In the genomic region with DNA sequence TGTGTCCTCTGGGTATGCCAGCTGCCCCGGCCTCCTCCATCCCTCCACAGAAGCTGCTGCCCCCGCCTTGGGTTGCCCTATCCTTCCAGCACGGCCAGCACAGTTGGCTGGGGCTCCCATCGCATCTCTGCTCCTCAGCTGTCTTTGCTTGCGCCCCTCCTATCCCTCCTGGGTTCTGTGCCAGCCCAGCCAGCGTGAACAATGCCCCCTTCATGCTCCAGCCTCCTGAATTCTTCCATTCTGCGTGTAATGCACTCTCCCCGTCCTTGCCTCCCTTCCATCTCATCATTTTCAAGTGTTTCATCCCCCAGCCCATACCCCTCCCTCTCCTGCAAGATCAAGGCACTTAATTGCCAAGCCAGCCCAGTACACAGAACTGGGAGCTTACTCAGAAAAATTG, we compare ENCODE assay signal across 8 mouse cellular contexts.
DNase-seq lines count a peak whose midpoint lies in the region; ATAC-seq lines count a peak whose summit lies in the region.
"Had no signal": no experiment of that assay in that cellular context is flagged by ENCODE, and none has a peak within 500 bp of the region (broad histone marks: within the 10 kb centered on the region; RNA-seq: fewer than 3 reads in every experiment).

No protein-coding gene starts in this region.

- H3K9ac ChIP-seq in hindbrain, embryonic 16.5 days (ENCODE audit: low read depth, low read length), result no peak overlapping the region
- no peak overlapping the region; the same call in 1 of the 2 replicates for H3K9ac ChIP-seq in midbrain, embryonic 16.5 days (ENCODE audit: low read depth, low read length)
- H3K9ac ChIP-seq: limb, embryonic 13.5 days had no signal

- no peak overlapping the region for H3K4me3 ChIP-seq in hindbrain, embryonic 16.5 days (ENCODE audit: low read length)
- no peak overlapping the region for H3K4me3 ChIP-seq in midbrain, embryonic 16.5 days (ENCODE audit: low read depth, low read length)
- H3K4me3 ChIP-seq: limb, embryonic 13.5 days had no signal

- H3K4me2 ChIP-seq in hindbrain, embryonic 16.5 days (ENCODE audit: low read length), result peak overlapping the region; percentile 4; the same call in 1 of the 2 replicates
- H3K4me2 ChIP-seq in midbrain, embryonic 16.5 days (ENCODE audit: low read length), result no peak overlapping the region
- H3K4me2 ChIP-seq: limb, embryonic 13.5 days had no signal

- peak; percentile 68 for DNase-seq in Muller cell, postnatal 12 days (ENCODE audit: inconsistent ontology term)
- DNase-seq in cerebellum, postnatal 10 days, result peak; percentile 89 to 95
- DNase-seq in natural killer cell, adult 2 months (ENCODE audit: low spot score in 2 of 2), result no peak
- no peak for DNase-seq in urinary bladder, postnatal 10 days (ENCODE audit: low spot score)
- DNase-seq in heart, adult 9 months (ENCODE audit: low spot score in 2 of 2), result no peak

- H3K9me3 ChIP-seq in hindbrain, embryonic 16.5 days (ENCODE audit: control insufficient read depth, low read length), result no peaks in the 10 kb centered on the region
- H3K9me3 ChIP-seq in midbrain, embryonic 16.5 days (replicated peaks; ENCODE audit: control insufficient read depth, low read length, poor library complexity, severe bottlenecking), result no peaks in the 10 kb centered on the region
- H3K9me3 ChIP-seq: limb, embryonic 13.5 days had no signal

- peak overlapping the region; percentile 76 for H3K27ac ChIP-seq in hindbrain, embryonic 16.5 days (ENCODE audit: low read depth, low read length)
- H3K27ac ChIP-seq in midbrain, embryonic 16.5 days (ENCODE audit: low read length), result peak overlapping the region; percentile 50
- H3K27ac ChIP-seq: limb, embryonic 13.5 days had no signal

- H3K27me3 ChIP-seq in hindbrain, embryonic 16.5 days (replicated peaks; ENCODE audit: control insufficient read depth, insufficient read depth, low read length), result no peaks in the 10 kb centered on the region
- no peaks in the 10 kb centered on the region for H3K27me3 ChIP-seq in midbrain, embryonic 16.5 days (ENCODE audit: control insufficient read depth, insufficient read depth, low read depth, low read length)

- 27% methylated on average over 8 of the region's 8 CpGs for WGBS in hindbrain, embryonic 16.5 days
- 37% methylated on average over 8 of the region's 8 CpGs for WGBS in midbrain, embryonic 16.5 days

- H3K4me1 ChIP-seq in hindbrain, embryonic 16.5 days (ENCODE audit: control insufficient read depth, insufficient read depth, low read depth, low read length), result peaks cover 37% of the 10 kb centered on the region
- peaks cover 32% of the 10 kb centered on the region for H3K4me1 ChIP-seq in midbrain, embryonic 16.5 days (ENCODE audit: control insufficient read depth, insufficient read depth, low read length)

- no peaks in the 10 kb centered on the region for H3K36me3 ChIP-seq in hindbrain, embryonic 16.5 days (ENCODE audit: control insufficient read depth, insufficient read depth, low read length)
- no peaks in the 10 kb centered on the region for H3K36me3 ChIP-seq in midbrain, embryonic 16.5 days (ENCODE audit: control insufficient read depth, insufficient read depth, low read length)
- H3K36me3 ChIP-seq: limb, embryonic 13.5 days had no signal

- peak; percentile 81 for ATAC-seq in hindbrain, embryonic 16.5 days
- ATAC-seq in midbrain, embryonic 16.5 days, result peak; percentile 72

Comparison
In these comparisons a context has a peak if more than half of its experiments do, and no peak if none do; other contexts are left out.
1. DNase-seq: peak in Muller cell, postnatal 12 days (single experiment) and cerebellum, postnatal 10 days (2 of 2); none in natural killer cell, adult 2 months (0 of 2), urinary bladder, postnatal 10 days (single experiment) and heart, adult 9 months (0 of 2).